Mouse (Mus musculus) adrenal gland, postnatal 0 days (tissue): Measurements from ENCODE around the gene Selenop. TPM values are rescaled to one million over a fixed set of nuclear protein-coding genes. Genes with fewer than 3 reads are reported as not detected.

Experiments used
- polyA plus RNA-seq: library from polyadenylated mRNA; unstranded; fragments of >200 nt; fragmentation: Nextera tagmentation; extraction: Ambion mirVana; gene quantifications from 2 replicates; pipeline ENCODE4 v1.2.1, GENCODE M21; 2015

The Selenop gene
- 432 and 552 TPM in 2 replicates for polyA plus RNA-seq

DNA sequence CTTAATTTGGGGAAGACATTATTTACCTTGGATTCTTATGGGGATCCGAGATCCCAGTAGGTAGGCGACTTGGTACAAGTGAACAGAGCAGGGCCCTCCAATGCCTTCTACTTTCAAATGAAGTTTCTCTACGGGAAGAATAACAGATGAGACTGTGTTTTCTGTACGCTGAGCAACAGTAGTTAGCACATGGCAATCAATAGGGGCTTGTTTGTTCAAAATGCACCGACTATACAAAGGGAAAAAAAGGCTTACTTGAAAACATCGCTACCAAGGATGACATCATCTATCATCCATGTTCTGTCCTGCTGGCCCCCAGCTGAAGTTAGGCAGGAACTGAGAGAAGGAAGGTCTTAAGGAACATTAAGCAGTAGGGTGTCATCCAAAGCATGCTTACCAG is at the start of gene Selenop:
Selenop (plus strand) TSS at position 301 of the 400 bp plus-strand sequence.

DNA sequence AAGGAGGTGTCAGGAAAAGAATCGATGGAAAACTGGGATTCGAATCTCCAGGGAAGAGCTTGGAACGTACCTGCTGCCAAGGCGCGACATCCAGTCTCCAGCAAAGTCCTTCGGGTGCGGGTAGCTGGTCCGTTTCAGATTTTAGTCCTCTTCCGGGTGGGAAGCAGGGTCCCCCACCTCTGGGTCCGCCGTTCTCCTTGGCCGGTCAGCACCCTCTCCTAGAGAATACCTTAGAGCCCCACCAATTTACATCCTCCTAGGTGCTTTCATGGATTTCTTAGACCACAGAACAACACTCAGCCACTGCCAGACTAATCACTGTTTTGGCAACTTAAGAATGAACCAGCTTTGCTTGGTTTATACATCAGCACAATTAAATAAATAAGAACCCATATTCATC is 35.1 kb downstream of the Selenop start, which contains the start of gene Ccdc152:
Ccdc152 (minus strand) TSS at position 101 of the 400 bp plus-strand sequence.

Other genes with a start within 250 kb of the Selenop start
- 1.1 and 1.4 TPM in 2 replicates for gene Ccdc152, start 35.0 kb downstream of the Selenop start, polyA plus RNA-seq